Mouse (Mus musculus) MEL (cell line): ENCODE data around the gene Atf2. TPM values are rescaled to one million over a fixed set of nuclear protein-coding genes. Genes with fewer than 3 reads are reported as not detected.

Experiments
- DNase-seq: peaks from one replicate; pipeline ENCODE4 v3.0.0; 2011; ENCODE audit warnings: low read depth, low spot score
- H3K27ac ChIP-seq: 2 replicates; pipeline ENCODE4 v1.5.1; 2012; ENCODE audit warnings: low read depth, mild to moderate bottlenecking, control low read depth, low read length, moderate library complexity; ENCODE audit not compliant: control insufficient read depth
- H3K27me3 ChIP-seq, 2 experiments: fragments of 150-350 bp in 1 of 2; sonication (generic) in 1 of 2; 2 replicates each; pipeline ENCODE4 v1.6.1; 2012; ENCODE audit warnings: low read length in 2 of 2, mild to moderate bottlenecking in 2 of 2, improper control_type of control experiment in 1 of 2, moderate library complexity in 1 of 2; ENCODE audit not compliant: insufficient read depth in 2 of 2, control insufficient read depth in 1 of 2
- H3K36me3 ChIP-seq, 2 experiments: 2 replicates each; pipeline ENCODE4 v1.6.1; 2012 to 2014; ENCODE audit warnings: low read length in 2 of 2, improper control_type of control experiment in 1 of 2, inconsistent platforms in 1 of 2, mild to moderate bottlenecking in 1 of 2; ENCODE audit not compliant: insufficient read depth in 2 of 2, control insufficient read depth in 1 of 2
- H3K4me1 ChIP-seq, 2 experiments: fragments of 150-350 bp in 1 of 2; sonication (generic) in 1 of 2; 2 replicates each; pipeline ENCODE4 v1.6.1; 2012; ENCODE audit warnings: low read length in 2 of 2, improper control_type of control experiment in 1 of 2, mild to moderate bottlenecking in 1 of 2; ENCODE audit not compliant: insufficient read depth in 2 of 2, control insufficient read depth in 1 of 2
- H3K4me3 ChIP-seq, 2 experiments: fragments of 150-350 bp in 1 of 2; sonication (generic) in 1 of 2; 2 replicates each; pipeline ENCODE4 v1.5.1; 2012; ENCODE audit warnings: low read depth in 2 of 2, low read length in 2 of 2, mild to moderate bottlenecking in 2 of 2, moderate library complexity in 2 of 2, control low read depth in 1 of 2, improper control_type of control experiment in 1 of 2; ENCODE audit not compliant: control insufficient read depth in 1 of 2, insufficient read depth in 1 of 2
- H3K79me2 ChIP-seq: 2 replicates; pipeline ENCODE4 v1.6.1; 2012; ENCODE audit warnings: mild to moderate bottlenecking, low read length, moderate library complexity; ENCODE audit not compliant: control insufficient read depth, poor library complexity, insufficient read depth
- H3K9ac ChIP-seq: 2 replicates; pipeline ENCODE4 v1.6.1; 2012; ENCODE audit warnings: low read depth, mild to moderate bottlenecking, control low read depth, low read length, moderate library complexity; ENCODE audit not compliant: control insufficient read depth, poor library complexity, severe bottlenecking
- H3K9me3 ChIP-seq: fragments of 150-350 bp; sonication (generic); replicated peaks from 2 replicates; pipeline ENCODE4 v1.6.1; 2012; ENCODE audit warnings: mild to moderate bottlenecking, low read length, improper control_type of control experiment, moderate library complexity; ENCODE audit not compliant: insufficient read depth
- BHLHE40 ChIP-seq: IDR thresholded peaks from 2 replicates; pipeline ENCODE4 v1.6.1; 2012; ENCODE audit warnings: low read depth, mild to moderate bottlenecking, inconsistent platforms, low read length, improper control_type of control experiment, borderline replicate concordance
- CHD1 ChIP-seq: IDR thresholded peaks from 2 replicates; pipeline ENCODE4 v1.6.1; 2012; ENCODE audit warnings: low read depth, mild to moderate bottlenecking, inconsistent platforms, low read length, improper control_type of control experiment
- CHD2 ChIP-seq: IDR thresholded peaks from 2 replicates; pipeline ENCODE4 v1.6.1; 2011; ENCODE audit warnings: low read length, improper control_type of control experiment
- CTCF ChIP-seq, 3 experiments: IDR thresholded peaks in 2 of 3; conservative IDR thresholded peaks in 1 of 3; 2 replicates each; pipeline ENCODE4 v1.5.1; 2011 to 2012; ENCODE audit warnings: low read length in 3 of 3, low read depth in 2 of 3, mild to moderate bottlenecking in 2 of 3, improper control_type of control experiment in 1 of 3, inconsistent platforms in 1 of 3, mixed read lengths in 1 of 3, moderate library complexity in 1 of 3; ENCODE audit not compliant: control insufficient read depth in 1 of 3, insufficient read depth in 1 of 3, poor library complexity in 1 of 3, severe bottlenecking in 1 of 3
- E2F4 ChIP-seq: IDR thresholded peaks from 2 replicates; pipeline ENCODE4 v1.6.1; 2011; ENCODE audit warnings: low read depth, low read length, improper control_type of control experiment, borderline replicate concordance
- ELF1 ChIP-seq: IDR thresholded peaks from 2 replicates; pipeline ENCODE4 v1.6.1; 2014; ENCODE audit warnings: low read depth, mild to moderate bottlenecking, inconsistent platforms, low read length, improper control_type of control experiment, moderate library complexity
- ETS1 ChIP-seq: IDR thresholded peaks from 2 replicates; pipeline ENCODE4 v1.6.1; 2012; ENCODE audit warnings: low read depth, mild to moderate bottlenecking, inconsistent platforms, low read length, improper control_type of control experiment, moderate library complexity
- GABPA ChIP-seq: IDR thresholded peaks from 2 replicates; pipeline ENCODE4 v1.6.1; 2012; ENCODE audit warnings: low read depth, mild to moderate bottlenecking, inconsistent platforms, low read length, improper control_type of control experiment, moderate library complexity
- GATA1 ChIP-seq: IDR thresholded peaks from 2 replicates; pipeline ENCODE4 v1.6.1; 2011; ENCODE audit warnings: low read depth, low read length, improper control_type of control experiment
- HCFC1 ChIP-seq: IDR thresholded peaks from 2 replicates; pipeline ENCODE4 v1.6.1; 2012; ENCODE audit warnings: low read depth, mild to moderate bottlenecking, inconsistent platforms, low read length, improper control_type of control experiment, moderate library complexity
- JUND ChIP-seq: IDR thresholded peaks from 2 replicates; pipeline ENCODE4 v1.6.1; 2011; ENCODE audit warnings: low read depth, mild to moderate bottlenecking, improper control_type of control experiment, low read length
- KAT2A ChIP-seq: conservative IDR thresholded peaks from 2 replicates; pipeline ENCODE4 v1.6.1; 2012; ENCODE audit warnings: low read depth, low read length, improper control_type of control experiment, inconsistent platforms
- MAFK ChIP-seq: IDR thresholded peaks from 2 replicates; pipeline ENCODE4 v1.6.1; 2011; ENCODE audit warnings: low read depth, mild to moderate bottlenecking, low read length, improper control_type of control experiment, borderline replicate concordance
- MAX ChIP-seq: IDR thresholded peaks from 2 replicates; pipeline ENCODE4 v1.6.1; 2011; ENCODE audit warnings: low read length, improper control_type of control experiment
- MAZ ChIP-seq: IDR thresholded peaks from 2 replicates; pipeline ENCODE4 v1.6.1; 2012; ENCODE audit warnings: low read depth, mild to moderate bottlenecking, inconsistent platforms, low read length, improper control_type of control experiment
- MEF2A ChIP-seq: IDR thresholded peaks from 2 replicates; pipeline ENCODE4 v1.6.1; 2014; ENCODE audit warnings: low read depth, mild to moderate bottlenecking, inconsistent platforms, low read length, improper control_type of control experiment; ENCODE audit not compliant: poor library complexity, insufficient replicate concordance, severe bottlenecking; ENCODE audit errors: extremely low read depth
- MXI1 ChIP-seq: IDR thresholded peaks from 2 replicates; pipeline ENCODE4 v1.6.1; 2011; ENCODE audit warnings: mild to moderate bottlenecking, low read depth, low read length, improper control_type of control experiment
- MYB ChIP-seq: IDR thresholded peaks from 2 replicates; pipeline ENCODE4 v1.6.1; 2011; ENCODE audit warnings: mild to moderate bottlenecking, low read depth, low read length, improper control_type of control experiment
- MYC ChIP-seq: IDR thresholded peaks from 2 replicates; pipeline ENCODE4 v1.6.1; 2011; ENCODE audit warnings: low read depth, mild to moderate bottlenecking, low read length, improper control_type of control experiment, moderate library complexity
- NELFE ChIP-seq: IDR thresholded peaks from 2 replicates; pipeline ENCODE4 v1.6.1; 2011; ENCODE audit warnings: low read depth, low read length, improper control_type of control experiment
- NRF1 ChIP-seq: IDR thresholded peaks from 2 replicates; pipeline ENCODE4 v1.6.1; 2014; ENCODE audit warnings: low read depth, mild to moderate bottlenecking, inconsistent platforms, low read length, improper control_type of control experiment, moderate library complexity; ENCODE audit not compliant: poor library complexity, insufficient read depth, severe bottlenecking
- POLR2A ChIP-seq, 2 experiments: IDR thresholded peaks; 2 replicates each; pipeline ENCODE4 v1.6.1; 2011 to 2012; ENCODE audit warnings: low read length in 2 of 2, mild to moderate bottlenecking in 2 of 2, control low read depth in 1 of 2, improper control_type of control experiment in 1 of 2, low read depth in 1 of 2, moderate library complexity in 1 of 2; ENCODE audit not compliant: control insufficient read depth in 1 of 2, insufficient read depth in 1 of 2, poor library complexity in 1 of 2
- POLR2AphosphoS2 ChIP-seq: IDR thresholded peaks from 2 replicates; pipeline ENCODE4 v1.6.1; 2011; ENCODE audit warnings: low read length, improper control_type of control experiment
- POLR2AphosphoS5 ChIP-seq: IDR thresholded peaks from 2 replicates; pipeline ENCODE4 v1.6.1; 2012; ENCODE audit warnings: low read depth, borderline replicate concordance, mild to moderate bottlenecking, inconsistent platforms, low read length, moderate library complexity, mixed read lengths
- RAD21 ChIP-seq: IDR thresholded peaks from 2 replicates; pipeline ENCODE4 v1.6.1; 2011; ENCODE audit warnings: mild to moderate bottlenecking, low read depth, low read length, improper control_type of control experiment
- RCOR1 ChIP-seq: IDR thresholded peaks from 2 replicates; pipeline ENCODE4 v1.6.1; 2012; ENCODE audit warnings: low read depth, mild to moderate bottlenecking, inconsistent platforms, low read length, improper control_type of control experiment
- SIN3A ChIP-seq: IDR thresholded peaks from 2 replicates; pipeline ENCODE4 v1.6.1; 2012; ENCODE audit warnings: low read length, improper control_type of control experiment, inconsistent platforms
- SMC3 ChIP-seq: IDR thresholded peaks from 2 replicates; pipeline ENCODE4 v1.6.1; 2011; ENCODE audit warnings: low read depth, low read length, improper control_type of control experiment
- TAL1 ChIP-seq: IDR thresholded peaks from 2 replicates; pipeline ENCODE4 v1.6.1; 2012; ENCODE audit warnings: mild to moderate bottlenecking, inconsistent platforms, low read length, moderate library complexity, mixed read lengths
- TBP ChIP-seq: IDR thresholded peaks from 2 replicates; pipeline ENCODE4 v1.8.0; 2011; ENCODE audit warnings: low read depth, low read length, improper control_type of control experiment
- TCF12 ChIP-seq: IDR thresholded peaks from 2 replicates; pipeline ENCODE4 v1.6.1; 2014; ENCODE audit warnings: low read depth, mild to moderate bottlenecking, inconsistent platforms, low read length, improper control_type of control experiment, moderate library complexity
- UBTF ChIP-seq: IDR thresholded peaks from 2 replicates; pipeline ENCODE4 v1.6.1; 2012; ENCODE audit warnings: low read depth, mild to moderate bottlenecking, inconsistent platforms, low read length, improper control_type of control experiment, moderate library complexity, borderline replicate concordance; ENCODE audit not compliant: insufficient read depth
- USF1 ChIP-seq: IDR thresholded peaks from 2 replicates; pipeline ENCODE4 v1.6.1; 2014; ENCODE audit warnings: low read depth, mild to moderate bottlenecking, inconsistent platforms, low read length, improper control_type of control experiment, moderate library complexity
- USF2 ChIP-seq, 2 experiments: IDR thresholded peaks; 2 replicates each; pipeline ENCODE4 v1.6.1; 2011 to 2012; ENCODE audit warnings: improper control_type of control experiment in 2 of 2, low read length in 2 of 2, borderline replicate concordance in 1 of 2, inconsistent platforms in 1 of 2, low read depth in 1 of 2, mild to moderate bottlenecking in 1 of 2; ENCODE audit not compliant: insufficient read depth in 1 of 2
- ZC3H11A ChIP-seq: IDR thresholded peaks from 2 replicates; pipeline ENCODE4 v1.6.1; 2012; ENCODE audit warnings: low read depth, mild to moderate bottlenecking, inconsistent platforms, low read length, improper control_type of control experiment
- ZKSCAN1 ChIP-seq: IDR thresholded peaks from 2 replicates; pipeline ENCODE4 v1.6.1; 2012; ENCODE audit warnings: low read depth, mild to moderate bottlenecking, inconsistent platforms, low read length, improper control_type of control experiment, moderate library complexity
- ZMIZ1 ChIP-seq: IDR thresholded peaks from 2 replicates; pipeline ENCODE4 v1.6.1; 2012; ENCODE audit warnings: low read depth, mild to moderate bottlenecking, inconsistent platforms, low read length, improper control_type of control experiment, moderate library complexity
- ZNF384 ChIP-seq: IDR thresholded peaks from 2 replicates; pipeline ENCODE4 v1.6.1; 2012; ENCODE audit warnings: low read depth, mild to moderate bottlenecking, inconsistent platforms, low read length, improper control_type of control experiment
- polyA plus RNA-seq, 2 experiments: library from polyadenylated mRNA; stranded (reverse) in 1 of 2; unstranded in 1 of 2; fragments of >175 nt in 1 of 2; fragments of >200 nt in 1 of 2; gene quantifications; 2 replicates each; pipeline versions ENCODE4 v1.2.1 to v1.2.4; 2012; ENCODE audit warnings: low replicate concordance in 2 of 2, low read depth in 1 of 2; ENCODE audit not compliant: insufficient read length in 2 of 2, insufficient read depth in 1 of 2, missing spikeins in 1 of 2
- total RNA-seq: library from RNA; depleted of rRNA; stranded (reverse); fragments of 300-350 nt; gene quantifications from 2 replicates; pipeline ENCODE4 v1.2.3, GENCODE M21; 2012

Gene Atf2
- total and polyA plus RNA-seq, 3 experiments, result 16.8 to 82.3 (median 36.7) TPM

- peaks cover 2 to 5% of the 10 kb centered on the region in 2 experiments; a peak in 1 of 4 replicates for H3K27me3 ChIP-seq
- no peaks in the 10 kb centered on the region for H3K9me3 ChIP-seq
- H3K36me3 ChIP-seq, result peaks cover 0 to 11% of the 10 kb centered on the region in 2 experiments; a peak in 2 of 4 replicates
- peak; percentile 78 for DNase-seq
- no peaks in the 10 kb centered on the region; the same call in 1 of the 2 replicates for H3K79me2 ChIP-seq
- no peak overlapping the region for H3K9ac ChIP-seq
- H3K4me3 ChIP-seq, result no peak overlapping the region
- peaks cover 8 to 17% of the 10 kb centered on the region in 2 experiments; a peak in 3 of 4 replicates for H3K4me1 ChIP-seq
- no peak overlapping the region for H3K27ac ChIP-seq
- TF ChIP-seq SIN3A, result no peak
- TF ChIP-seq TAL1, result no peak
- TF ChIP-seq MAFK, result no peak
- no peak for TF ChIP-seq POLR2A (IDR thresholded peaks at IDR 0.05; ENCODE audit: control insufficient read depth in 1 of 2, insufficient read depth in 1 of 2, low read depth in 1 of 2, low read length in 2 of 2, poor library complexity in 1 of 2)
- TF ChIP-seq CHD2, result no peak
- no peak for TF ChIP-seq CTCF (IDR thresholded peaks at IDR 0.05 in 2 of 3, conservative IDR thresholded peaks at IDR 0.05 in 1 of 3; ENCODE audit: control insufficient read depth in 1 of 3, insufficient read depth in 1 of 3, low read depth in 2 of 3, low read length in 3 of 3, poor library complexity in 1 of 3, severe bottlenecking in 1 of 3)
- no peak for TF ChIP-seq MEF2A
- TF ChIP-seq GABPA, result no peak
- no peak for TF ChIP-seq TCF12
- no peak for TF ChIP-seq HCFC1
- TF ChIP-seq RAD21, result no peak
- TF ChIP-seq BHLHE40, result 0 out of 2 replicates have a peak, but pooled peaks have one; percentile 35
- TF ChIP-seq MAZ, result no peak
- no peak for TF ChIP-seq POLR2AphosphoS5
- TF ChIP-seq NRF1, result no peak
- TF ChIP-seq NELFE, result no peak
- no peak for TF ChIP-seq JUND
- no peak for TF ChIP-seq SMC3
- TF ChIP-seq USF2 (IDR thresholded peaks at IDR 0.05; ENCODE audit: borderline replicate concordance in 1 of 2, insufficient read depth in 1 of 2, low read depth in 1 of 2, low read length in 2 of 2), result no peak
- TF ChIP-seq USF1, result no peak
- peak; percentile 88 for TF ChIP-seq RCOR1
- no peak for TF ChIP-seq KAT2A
- TF ChIP-seq GATA1, result no peak
- no peak; the same call in 1 of the 2 replicates for TF ChIP-seq MYB
- no peak for TF ChIP-seq ZMIZ1
- TF ChIP-seq MXI1, result 0 out of 2 replicates have a peak, but pooled peaks have one; percentile 15
- TF ChIP-seq ZKSCAN1, result 0 out of 2 replicates have a peak, but pooled peaks have one; percentile 19
- TF ChIP-seq POLR2AphosphoS2, result no peak
- no peak for TF ChIP-seq CHD1
- TF ChIP-seq TBP, result no peak
- no peak for TF ChIP-seq ZNF384
- no peak for TF ChIP-seq UBTF
- TF ChIP-seq MYC, result no peak
- TF ChIP-seq E2F4, result no peak
- TF ChIP-seq ZC3H11A, result no peak
- no peak for TF ChIP-seq ELF1
- TF ChIP-seq ETS1, result peak; percentile 45
- TF ChIP-seq MAX, result no peak
These were observed 112.6 kb downstream of the Atf2 start for GRCm38 (mm10) chr2:73779796-73780195.
